Mouse (Mus musculus) lung, postnatal 0 days (tissue): Measurements from ENCODE around the gene Adam19. TPM values are rescaled to one million over a fixed set of nuclear protein-coding genes. Genes with fewer than 3 reads are reported as not detected.

Experiments
- ATAC-seq: fragments of 200-750 bp; cut with Nextera tagmentation; 2 replicates; pipeline ENCODE4 v1.8.0; 2017; ENCODE audit warnings: moderate library complexity
- DNase-seq: peaks from one replicate; pipeline ENCODE4 v3.0.0-alpha.2; 2016; ENCODE audit warnings: low spot score
- H3K27ac ChIP-seq: fragments of 300-500 bp; sonication (generic); 2 replicates; pipeline ENCODE4 v1.5.1; 2014; ENCODE audit warnings: antibody characterized with exemption, mild to moderate bottlenecking, low read length, mixed read lengths
- H3K27me3 ChIP-seq: fragments of 300-500 bp; sonication (generic); replicated peaks from 2 replicates; pipeline ENCODE4 v1.6.1; 2014; ENCODE audit warnings: low read length, mixed read lengths; ENCODE audit not compliant: insufficient read depth
- H3K36me3 ChIP-seq: fragments of 300-500 bp; sonication (generic); 2 replicates; pipeline ENCODE4 v1.6.1; 2014; ENCODE audit warnings: low read length, mixed read lengths; ENCODE audit not compliant: insufficient read depth
- H3K4me1 ChIP-seq: fragments of 300-500 bp; sonication (generic); 2 replicates; pipeline ENCODE4 v1.6.1; 2014; ENCODE audit warnings: antibody characterized with exemption, low read depth, low read length, mixed read lengths; ENCODE audit not compliant: insufficient read depth
- H3K4me2 ChIP-seq: fragments of 300-500 bp; sonication (generic); replicated peaks from 2 replicates; pipeline ENCODE4 v1.6.1; 2014; ENCODE audit warnings: low read depth, mild to moderate bottlenecking, low read length, moderate library complexity, mixed read lengths
- H3K4me3 ChIP-seq: fragments of 300-500 bp; sonication (generic); 2 replicates; pipeline ENCODE4 v1.5.1; 2014; ENCODE audit warnings: low read depth, low read length
- H3K9ac ChIP-seq: fragments of 300-500 bp; sonication (generic); replicated peaks from 2 replicates; pipeline ENCODE4 v1.6.1; 2014; ENCODE audit warnings: low read depth, mild to moderate bottlenecking
- H3K9me3 ChIP-seq: fragments of 300-500 bp; sonication (generic); 2 replicates; pipeline ENCODE4 v1.6.1; 2016; ENCODE audit warnings: low read length, mixed read lengths
- CTCF ChIP-seq: IDR thresholded peaks from 2 replicates; pipeline ENCODE4 v1.5.1; 2016; ENCODE audit warnings: antibody characterized with exemption, mild to moderate bottlenecking
- EP300 ChIP-seq: IDR thresholded peaks from 2 replicates; pipeline ENCODE4 v1.6.1; 2016; ENCODE audit warnings: antibody characterized with exemption, mild to moderate bottlenecking, control low read depth
- WGBS: fragments of 180-500 bp; shearing (Covaris S2); extraction: QIAGEN DNeasy Blood & Tissue Kit; methylation state at CpG from one replicate; pipeline ENCODE4 v1.1.7; 2014; 5-methylcytosine and 5-hydroxymethylcytosine counted together
- polyA plus RNA-seq: library from polyadenylated mRNA; unstranded; fragments of >200 nt; fragmentation: Nextera tagmentation; extraction: Ambion mirVana; gene quantifications from 2 replicates; pipeline ENCODE4 v1.2.1, GENCODE M21; 2015

Adam19 gene
- polyA plus RNA-seq, 1 experiment from 2014 or later, result 11.4 TPM

DNA sequence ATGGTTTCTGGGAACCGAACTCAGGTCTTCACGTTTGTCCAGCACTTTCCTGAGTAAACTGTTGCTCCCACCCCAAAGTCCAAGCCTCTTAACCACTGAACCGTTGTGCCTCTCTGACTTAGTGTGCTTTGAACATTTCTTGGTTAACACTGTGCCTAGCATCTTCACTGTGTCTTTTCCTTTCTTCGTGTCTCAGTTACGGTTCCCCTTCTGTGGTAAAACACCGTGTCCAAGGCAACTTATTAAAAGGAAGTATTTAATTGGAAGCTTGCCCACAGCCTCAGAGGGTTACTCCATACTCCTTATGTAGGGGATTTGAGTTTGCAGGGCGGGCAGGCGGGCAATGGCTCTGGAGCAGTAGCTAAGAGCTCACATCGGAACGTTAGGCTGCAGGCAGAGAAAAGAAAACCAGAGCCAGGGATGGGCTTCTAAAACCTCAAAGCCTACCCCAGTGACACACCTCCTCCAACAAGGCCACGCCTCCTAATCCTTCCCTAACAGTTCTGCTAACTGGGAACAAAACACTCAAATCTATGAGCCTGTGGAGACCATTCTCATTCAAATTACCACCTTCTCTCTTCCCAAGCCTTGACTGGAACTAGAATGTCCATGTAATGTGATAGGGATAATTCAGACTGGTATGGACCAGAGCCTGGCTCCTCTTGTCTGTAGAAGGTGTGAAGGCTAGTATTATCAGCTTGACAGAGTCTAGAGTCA lies 20.8 kb downstream of the Adam19 start:
- DNase-seq, result peak; percentile 42
- no peak overlapping the region for H3K9ac ChIP-seq
- WGBS, result 71% methylated on average over 11 of the region's 11 CpGs
- no peaks in the 10 kb centered on the region for H3K9me3 ChIP-seq
- no peak overlapping the region for H3K27ac ChIP-seq
- H3K4me2 ChIP-seq, result no peak overlapping the region
- peaks cover 3% of the 10 kb centered on the region; the same call in 1 of the 2 replicates for H3K4me1 ChIP-seq
- TF ChIP-seq EP300 (no peak), CTCF (no peak)
- no peaks in the 10 kb centered on the region for H3K27me3 ChIP-seq
- no peak for ATAC-seq
- H3K36me3 ChIP-seq, result no peaks in the 10 kb centered on the region
- H3K4me3 ChIP-seq, result no peak overlapping the region

DNA sequence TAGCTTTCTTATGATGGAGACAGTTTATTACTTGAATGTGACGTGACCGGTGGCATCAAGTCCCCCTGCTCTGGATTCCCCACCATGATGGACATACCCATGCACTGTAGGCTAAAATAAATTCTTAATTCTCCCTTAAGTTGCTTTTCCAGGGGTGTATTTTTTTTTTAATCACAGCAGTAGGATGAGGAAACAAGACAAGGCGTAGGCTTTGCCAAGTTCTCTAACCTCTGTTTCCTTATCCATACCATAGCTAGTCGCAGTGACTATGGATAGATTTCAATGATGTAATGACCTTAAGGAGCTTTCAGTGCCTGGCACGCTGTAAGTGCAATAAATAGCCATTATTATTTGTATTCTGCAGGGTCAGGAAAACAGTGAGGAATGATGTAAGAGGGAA lies 21.5 kb downstream of the Adam19 start:
- Histone ChIP-seq H3K4me3 (no peak overlapping the region), H3K4me1 (peaks cover 3% of the 10 kb centered on the region; the same call in 1 of the 2 replicates), H3K9ac (no peak overlapping the region), H3K27ac (no peak overlapping the region), H3K4me2 (no peak overlapping the region), H3K36me3 (no peaks in the 10 kb centered on the region), H3K9me3 (no peaks in the 10 kb centered on the region), H3K27me3 (no peaks in the 10 kb centered on the region)
- WGBS, result 73% methylated on average over 5 of the region's 5 CpGs
- TF ChIP-seq CTCF (no peak), EP300 (no peak)
- ATAC-seq, result no peak
- no peak for DNase-seq

DNA sequence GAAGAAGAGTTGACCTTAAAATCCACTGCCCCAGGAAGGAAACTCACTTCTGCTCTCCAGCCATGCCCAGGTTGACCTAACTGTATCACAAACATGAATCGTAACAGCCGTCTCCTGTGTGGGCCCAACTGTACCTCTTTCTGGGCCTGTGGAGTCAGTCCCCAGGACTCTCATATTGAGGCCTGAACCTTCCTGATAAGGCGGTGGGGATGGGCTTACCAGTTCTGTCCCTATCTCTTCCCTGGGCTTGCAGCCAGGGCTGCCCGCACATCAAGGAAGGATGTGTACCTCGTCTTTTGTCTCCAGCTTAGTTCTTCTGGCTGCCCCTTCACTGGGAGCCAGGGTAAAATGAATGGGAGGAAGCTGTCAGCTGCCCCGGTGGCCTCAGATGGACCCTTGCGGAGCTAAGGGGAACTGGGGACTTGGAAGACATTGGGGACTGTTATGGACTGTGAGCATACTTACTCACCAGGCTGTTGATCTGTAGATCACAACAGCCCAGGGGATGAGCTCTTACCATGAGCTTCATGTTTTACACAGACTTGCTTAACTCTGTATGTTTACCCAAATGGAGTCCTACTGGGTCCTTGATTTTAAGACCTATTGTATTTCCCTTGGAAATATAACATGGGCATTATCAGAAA lies 22.1 kb downstream of the Adam19 start:
- peak; percentile 62; the same call in 1 of the 2 replicates for TF ChIP-seq EP300
- peak; percentile 33; the same call in 1 of the 2 replicates for TF ChIP-seq CTCF

DNA sequence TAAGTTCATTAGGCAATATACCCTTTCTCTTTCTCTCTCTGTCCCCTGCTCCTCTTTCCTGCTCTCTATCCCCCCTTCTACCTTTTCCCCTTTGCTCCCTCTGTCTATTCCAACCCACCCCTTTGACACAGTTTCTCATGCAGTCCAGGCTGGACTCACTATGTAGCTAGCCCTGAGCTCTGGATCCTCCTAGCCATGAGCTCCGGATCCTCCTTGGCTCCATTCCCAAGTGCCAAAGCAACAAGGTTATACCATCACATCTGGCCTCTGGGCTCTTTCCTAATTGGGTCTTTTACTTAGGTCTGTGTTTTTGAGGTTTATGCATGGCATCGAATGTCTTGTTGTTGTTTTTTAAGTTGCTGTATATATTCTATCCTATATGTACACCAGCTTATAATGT lies 25.3 kb downstream of the Adam19 start:
- no peaks in the 10 kb centered on the region for H3K27me3 ChIP-seq
- no peak for ATAC-seq
- H3K27ac ChIP-seq, result peak overlapping the region; percentile 11; the same call in 1 of the 2 replicates
- no peak for DNase-seq
- H3K4me1 ChIP-seq, result peaks cover 17% of the 10 kb centered on the region; the same call in 1 of the 2 replicates
- WGBS, result 65% methylated on average over 2 of the region's 2 CpGs
- TF ChIP-seq CTCF (no peak), EP300 (no peak)
- H3K9me3 ChIP-seq, result no peaks in the 10 kb centered on the region
- no peak overlapping the region for H3K4me3 ChIP-seq
- no peak overlapping the region for H3K9ac ChIP-seq
- H3K4me2 ChIP-seq, result no peak overlapping the region
- H3K36me3 ChIP-seq, result no peaks in the 10 kb centered on the region

More for the DNA sequence above, 22.1 kb downstream of the Adam19 start:
- Histone ChIP-seq H3K4me3 (no peak overlapping the region), H3K9me3 (no peaks in the 10 kb centered on the region), H3K36me3 (no peaks in the 10 kb centered on the region), H3K4me1 (peaks cover 3% of the 10 kb centered on the region; the same call in 1 of the 2 replicates), H3K4me2 (no peak overlapping the region), H3K9ac (no peak overlapping the region), H3K27ac (no peak overlapping the region), H3K27me3 (no peaks in the 10 kb centered on the region)
- WGBS, result 65% methylated on average over 7 of the region's 7 CpGs
- ATAC-seq (peak; percentile 59), DNase-seq (peak; percentile 49)

DNA sequence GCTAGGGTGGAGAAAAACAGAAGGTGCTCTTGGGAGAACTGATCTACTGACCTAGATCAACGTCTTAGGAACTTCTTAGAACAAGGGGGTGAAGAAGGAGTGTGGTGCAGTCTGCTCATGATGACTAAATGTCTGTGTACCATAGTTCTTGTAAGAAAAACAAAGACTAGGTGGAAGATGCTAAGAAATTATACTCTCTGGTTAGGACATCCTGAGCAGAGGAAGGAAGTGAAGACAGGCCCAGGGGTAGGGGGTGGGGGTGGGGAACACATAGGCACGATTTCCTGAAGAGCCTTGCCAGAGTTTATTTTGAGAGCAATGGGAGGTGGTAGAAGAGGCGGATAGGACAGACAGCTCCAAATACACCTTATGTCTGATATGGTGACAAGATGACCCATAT lies 27.6 kb downstream of the Adam19 start:
- Histone ChIP-seq H3K9me3 (no peaks in the 10 kb centered on the region), H3K4me1 (peaks cover 28% of the 10 kb centered on the region; the same call in 1 of the 2 replicates), H3K4me3 (no peak overlapping the region), H3K4me2 (no peak overlapping the region), H3K36me3 (no peaks in the 10 kb centered on the region), H3K9ac (no peak overlapping the region), H3K27me3 (no peaks in the 10 kb centered on the region), H3K27ac (peak overlapping the region; percentile 75)
- DNase-seq (peak; percentile 5), ATAC-seq (no peak)
- TF ChIP-seq CTCF (no peak), EP300 (peak; percentile 34; the same call in 1 of the 2 replicates)
- WGBS, result 40% methylated on average over 3 of the region's 3 CpGs

DNA sequence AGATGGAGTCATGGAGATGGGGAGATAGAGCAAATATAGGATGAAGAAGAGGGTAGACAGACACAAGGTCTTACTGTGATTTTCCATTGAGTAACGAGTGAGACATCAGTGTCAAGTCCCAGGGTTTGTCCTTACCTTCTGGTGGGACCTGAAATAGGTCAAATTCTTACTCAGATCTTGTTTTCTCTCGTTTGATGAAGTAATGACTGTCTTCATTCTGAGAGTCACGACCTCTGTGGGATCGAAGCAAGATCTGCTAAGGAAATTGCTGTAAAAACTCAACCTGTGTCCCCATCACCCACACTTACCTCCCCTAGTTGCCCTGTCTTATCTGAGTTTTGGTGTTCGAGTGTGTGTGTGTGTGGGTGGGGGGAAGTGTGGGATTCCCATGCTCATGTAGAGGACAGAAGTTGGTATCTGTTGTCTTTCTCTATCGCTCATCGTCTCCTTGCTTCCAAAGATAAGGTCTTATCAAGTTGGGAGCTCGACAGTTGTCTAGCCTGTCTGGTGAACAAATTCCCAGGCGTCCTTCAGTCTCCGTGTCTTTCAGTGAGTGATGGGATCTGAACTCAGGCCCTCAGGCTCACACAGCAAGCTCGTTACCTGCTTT lies 28.1 kb downstream of the Adam19 start:
- TF ChIP-seq EP300, result no peak
- TF ChIP-seq CTCF, result no peak
- no peak for DNase-seq
- ATAC-seq, result no peak
- no peak overlapping the region for H3K4me3 ChIP-seq
- no peaks in the 10 kb centered on the region for H3K36me3 ChIP-seq
- WGBS, result 66% methylated on average over 11 of the region's 11 CpGs
- peak overlapping the region; percentile 75 for H3K27ac ChIP-seq
- H3K9ac ChIP-seq, result no peak overlapping the region
- no peak overlapping the region for H3K4me2 ChIP-seq
- no peaks in the 10 kb centered on the region for H3K27me3 ChIP-seq
- peaks cover 33% of the 10 kb centered on the region; the same call in 1 of the 2 replicates for H3K4me1 ChIP-seq
- H3K9me3 ChIP-seq, result no peaks in the 10 kb centered on the region
